Mouse (Mus musculus) bone marrow macrophage, adult 2 months (primary cell): ENCODE data around the gene Mcu.

Experiments
- CTCF ChIP-seq: IDR thresholded peaks from 2 replicates; pipeline ENCODE4 v1.5.1; 2012; ENCODE audit warnings: low read depth, mild to moderate bottlenecking, low read length, moderate library complexity
- POLR2A ChIP-seq: IDR thresholded peaks from 2 replicates; pipeline ENCODE4 v1.6.1; 2012; ENCODE audit warnings: mild to moderate bottlenecking, low read depth, low read length, borderline replicate concordance

DNA sequence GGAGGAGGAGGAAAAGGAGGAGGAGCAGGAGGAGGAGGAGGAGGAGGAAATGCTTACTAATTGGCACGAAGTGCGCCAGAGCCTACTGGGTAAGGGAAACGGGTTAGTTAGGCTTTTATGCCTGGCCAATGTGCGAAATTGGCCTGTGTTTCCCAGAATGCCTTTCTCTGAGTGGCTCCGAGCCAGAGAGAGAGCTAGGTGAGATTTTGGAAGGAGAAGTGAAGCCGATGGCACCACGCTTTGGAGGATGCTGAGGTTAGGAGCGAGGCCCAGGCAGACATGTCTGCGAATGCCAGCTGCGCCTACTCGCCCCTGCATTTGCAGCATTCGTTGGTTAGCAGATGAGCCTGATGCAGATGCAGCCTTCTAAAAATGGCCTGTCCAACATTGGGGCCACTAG lies 156.7 kb downstream of the Mcu start:
- no peak for TF ChIP-seq CTCF
- no peak for TF ChIP-seq POLR2A
